Mouse (Mus musculus): ENCODE results near the gene Trpv4. TPM values are rescaled to one million over a fixed set of nuclear protein-coding genes. Genes with fewer than 3 reads are reported as not detected.

Trpv4 gene
- total RNA-seq (2015; ENCODE audit: low replicate concordance) (not detected in 2 replicates), total RNA-seq (2017; ENCODE audit: low replicate concordance) (1.5 TPM in 1 of 2 replicates, not detected in the other)

DNA sequence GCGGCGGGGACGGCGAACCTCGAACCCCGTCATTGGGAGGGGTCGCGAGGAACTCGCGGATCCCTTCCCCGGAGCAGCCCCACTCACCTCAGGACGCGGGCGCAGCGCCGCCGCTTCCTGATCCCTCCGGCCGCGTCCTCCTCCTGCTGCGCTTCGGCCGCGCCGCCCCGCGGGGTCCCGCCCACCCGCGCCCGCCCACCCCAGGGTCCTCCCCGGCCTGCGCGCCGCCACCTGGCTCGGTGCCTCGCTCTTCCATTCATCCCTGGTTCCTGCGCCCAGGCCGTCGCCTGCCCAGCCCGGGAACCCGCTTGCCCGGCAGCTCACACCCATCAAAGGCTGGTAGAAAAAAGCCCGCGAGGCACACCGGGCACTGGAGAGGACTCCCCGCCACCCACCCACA is at the start of gene Trpv4:
Trpv4 (minus strand) TSS at position 167 of the 400 bp plus-strand sequence.
- ATAC-seq (replicated peaks; ENCODE audit: low FRiP score, poor library complexity, severe bottlenecking): no peak

DNA sequence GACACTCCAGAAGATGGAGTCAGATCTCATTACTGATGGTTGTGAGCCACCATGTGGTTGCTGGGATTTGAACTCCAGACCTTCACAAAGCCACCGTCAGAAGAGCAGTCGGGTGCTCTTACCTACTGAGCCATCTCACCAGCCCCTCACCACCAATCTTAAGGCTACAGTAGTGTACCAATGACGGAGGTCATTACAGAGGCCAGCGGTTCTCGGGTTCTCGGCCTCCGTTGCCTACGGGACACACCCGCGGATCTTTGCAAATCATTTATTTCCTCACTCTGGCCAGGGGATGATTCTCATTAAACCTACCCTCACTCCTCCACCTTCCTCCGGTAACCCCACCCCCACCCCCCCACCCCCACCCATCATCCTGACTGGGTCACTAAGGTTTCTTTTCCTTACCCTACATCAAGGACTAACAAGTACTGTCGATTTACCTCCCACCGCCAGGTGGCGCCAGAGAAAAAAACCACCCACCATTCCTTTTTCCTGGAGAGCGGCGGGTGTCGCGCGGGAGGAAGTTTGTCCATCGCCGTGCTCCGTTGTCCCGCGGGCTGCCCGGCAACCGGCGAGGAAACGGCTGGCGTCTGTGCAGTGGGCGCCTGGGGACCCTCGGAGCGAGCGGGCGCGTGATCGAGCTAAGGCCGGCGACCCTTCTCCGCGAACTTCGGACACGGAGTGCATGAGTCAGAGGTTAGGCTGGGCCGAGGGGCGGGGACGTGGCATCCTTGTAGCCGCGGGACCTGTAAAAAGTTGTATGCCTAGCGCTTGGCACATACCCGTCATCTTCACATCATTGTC is 49.2 kb upstream of the Trpv4 start, which contains the start of gene Tchp:
Tchp (plus strand) TSS at position 496 of the 804 bp plus-strand sequence.
- ATAC-seq (replicated peaks; ENCODE audit: low FRiP score, poor library complexity, severe bottlenecking): peak; percentile 87

DNA sequence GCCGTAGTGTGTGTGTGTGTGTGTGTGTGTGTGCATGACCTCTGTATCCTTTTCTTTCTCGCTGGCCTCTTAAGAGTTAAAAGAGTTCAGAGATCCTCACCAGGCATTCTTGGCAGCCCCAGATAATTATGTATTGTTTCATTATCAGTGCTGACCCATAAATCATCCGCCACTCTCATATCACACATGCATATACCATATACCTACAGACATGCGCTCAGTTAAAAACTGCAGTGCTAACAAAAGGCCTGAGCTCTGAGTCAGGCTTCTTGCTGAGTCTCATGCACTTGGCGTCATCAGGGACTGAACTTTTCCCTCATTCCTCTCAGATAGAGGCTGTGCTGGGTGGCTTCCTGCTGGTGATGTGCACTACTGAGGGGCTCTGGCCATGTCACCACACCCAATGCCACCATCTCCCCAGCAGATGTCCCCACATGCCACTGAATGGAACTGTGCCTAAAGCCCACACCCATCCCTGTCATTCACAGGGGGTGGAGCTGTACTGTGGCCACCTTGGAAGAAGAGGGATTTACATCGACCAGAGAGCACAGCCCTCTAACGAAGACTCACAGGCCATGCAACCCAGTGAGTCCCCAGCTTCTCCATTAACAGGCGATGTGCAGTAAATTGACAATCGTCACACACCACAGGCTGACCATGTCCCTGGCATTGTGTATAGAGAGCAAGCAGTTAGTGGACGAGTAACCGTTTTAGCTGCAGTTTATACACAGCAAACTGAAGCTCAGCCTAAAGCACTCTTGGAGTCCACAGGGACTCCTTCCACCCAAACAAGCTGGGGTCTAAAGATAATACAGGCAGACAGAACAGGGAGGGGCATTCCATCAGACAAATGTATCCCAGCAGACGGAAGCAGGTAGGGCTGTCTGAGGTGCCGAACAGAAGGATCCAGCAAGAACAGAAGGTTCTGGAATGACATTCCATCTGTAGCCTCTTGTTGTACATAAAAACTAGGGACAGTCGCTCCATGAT is 44.5 kb upstream of the Trpv4 start:
- peak; percentile 56; the same call in 1 of the 2 replicates for ATAC-seq (replicated peaks; ENCODE audit: low FRiP score, poor library complexity, severe bottlenecking)

DNA sequence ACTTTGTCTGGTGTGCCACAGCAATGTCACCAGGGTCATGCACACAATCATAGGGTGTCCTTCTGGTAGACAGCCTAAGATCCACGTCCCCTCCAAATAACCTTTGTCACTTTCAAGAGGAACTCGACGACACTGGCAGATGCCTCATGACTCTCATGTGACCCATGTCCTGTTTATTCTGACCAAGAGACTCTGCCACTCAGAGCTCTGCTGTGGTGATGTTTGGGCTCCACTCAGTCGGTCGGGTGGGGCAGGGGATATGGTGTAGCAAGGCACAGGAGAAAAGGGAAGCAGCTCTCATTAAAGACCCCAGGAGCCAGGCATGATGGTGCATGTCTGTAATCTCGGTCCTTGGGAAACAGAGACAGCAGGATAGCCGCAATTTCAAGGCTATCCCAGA is 40.8 kb upstream of the Trpv4 start:
- ATAC-seq (replicated peaks; ENCODE audit: low FRiP score, poor library complexity, severe bottlenecking): no peak

DNA sequence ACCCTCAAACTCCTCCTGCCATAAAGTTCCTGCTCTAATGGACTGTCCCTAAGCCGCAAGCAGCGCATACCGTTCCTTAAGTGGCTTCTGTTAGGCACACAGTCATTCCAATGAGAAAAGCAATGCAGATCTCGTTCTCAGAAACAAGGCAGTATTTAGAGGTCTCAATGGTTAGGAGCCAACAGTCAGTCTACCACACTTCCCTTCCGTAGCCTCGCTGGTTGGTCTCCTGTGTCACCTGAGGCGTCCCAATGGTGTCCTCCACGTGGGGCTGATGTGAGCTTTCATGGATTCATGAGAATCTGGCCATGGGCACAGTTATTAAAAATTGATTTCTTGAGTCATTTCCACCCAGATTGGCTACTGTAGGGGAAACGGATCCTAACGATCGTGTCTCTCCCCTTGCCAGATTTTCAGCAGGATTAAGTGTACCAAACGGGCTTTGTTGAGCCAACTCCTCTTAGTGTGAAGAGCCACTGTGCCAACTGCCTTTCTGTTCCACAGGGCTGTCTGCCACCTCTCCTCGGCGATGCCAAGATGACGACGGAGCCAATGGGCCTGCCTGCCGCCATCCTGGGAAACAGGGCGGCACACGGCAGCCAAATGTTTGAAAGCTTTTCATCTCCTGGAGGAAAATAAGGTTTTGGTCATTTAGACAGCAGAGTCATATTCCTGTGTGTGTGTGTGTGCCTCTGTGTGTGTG is 40.0 kb upstream of the Trpv4 start:
- no peak for ATAC-seq (replicated peaks; ENCODE audit: low FRiP score, poor library complexity, severe bottlenecking)

DNA sequence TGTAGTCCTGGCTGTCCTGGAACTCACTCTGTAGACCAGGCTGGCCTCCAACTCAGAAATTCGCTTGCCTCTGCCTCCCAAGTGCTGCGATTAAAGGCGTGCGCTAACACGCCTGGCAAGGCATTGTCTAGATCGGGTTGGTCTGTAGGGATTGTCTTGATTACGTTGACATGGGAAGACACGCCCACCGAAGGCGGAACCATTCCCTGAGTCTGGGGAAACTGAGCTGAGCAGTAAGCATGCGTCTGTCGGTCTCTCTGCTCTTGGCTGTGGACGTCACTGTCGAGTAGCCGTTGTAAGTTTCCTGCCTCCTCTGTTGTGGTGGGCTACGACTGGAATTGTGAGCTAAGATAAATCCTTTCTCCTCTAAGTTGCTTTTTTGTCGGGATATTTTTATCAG is 38.7 kb upstream of the Trpv4 start:
- no peak for ATAC-seq (replicated peaks; ENCODE audit: low FRiP score, poor library complexity, severe bottlenecking)

DNA sequence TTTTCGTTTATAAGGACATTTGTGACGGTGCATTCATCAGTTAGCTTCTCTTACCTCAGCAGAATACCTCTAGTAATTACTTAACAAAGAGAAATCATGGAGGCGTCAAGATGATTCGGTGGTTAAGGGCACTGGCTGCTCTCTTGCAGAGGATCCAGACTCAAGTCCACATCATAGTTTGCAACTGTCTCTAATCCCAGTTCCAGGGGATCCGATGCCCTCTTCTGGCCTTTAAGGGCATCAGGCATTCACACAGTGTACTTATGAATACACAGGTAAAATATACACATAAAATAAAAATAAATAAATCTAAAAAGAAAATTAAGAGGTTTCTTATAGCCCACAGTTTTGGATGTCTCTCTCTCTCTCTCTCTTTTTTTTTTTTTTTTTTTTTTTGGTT is 37.6 kb upstream of the Trpv4 start:
- no peak for ATAC-seq (replicated peaks; ENCODE audit: low FRiP score, poor library complexity, severe bottlenecking)

DNA sequence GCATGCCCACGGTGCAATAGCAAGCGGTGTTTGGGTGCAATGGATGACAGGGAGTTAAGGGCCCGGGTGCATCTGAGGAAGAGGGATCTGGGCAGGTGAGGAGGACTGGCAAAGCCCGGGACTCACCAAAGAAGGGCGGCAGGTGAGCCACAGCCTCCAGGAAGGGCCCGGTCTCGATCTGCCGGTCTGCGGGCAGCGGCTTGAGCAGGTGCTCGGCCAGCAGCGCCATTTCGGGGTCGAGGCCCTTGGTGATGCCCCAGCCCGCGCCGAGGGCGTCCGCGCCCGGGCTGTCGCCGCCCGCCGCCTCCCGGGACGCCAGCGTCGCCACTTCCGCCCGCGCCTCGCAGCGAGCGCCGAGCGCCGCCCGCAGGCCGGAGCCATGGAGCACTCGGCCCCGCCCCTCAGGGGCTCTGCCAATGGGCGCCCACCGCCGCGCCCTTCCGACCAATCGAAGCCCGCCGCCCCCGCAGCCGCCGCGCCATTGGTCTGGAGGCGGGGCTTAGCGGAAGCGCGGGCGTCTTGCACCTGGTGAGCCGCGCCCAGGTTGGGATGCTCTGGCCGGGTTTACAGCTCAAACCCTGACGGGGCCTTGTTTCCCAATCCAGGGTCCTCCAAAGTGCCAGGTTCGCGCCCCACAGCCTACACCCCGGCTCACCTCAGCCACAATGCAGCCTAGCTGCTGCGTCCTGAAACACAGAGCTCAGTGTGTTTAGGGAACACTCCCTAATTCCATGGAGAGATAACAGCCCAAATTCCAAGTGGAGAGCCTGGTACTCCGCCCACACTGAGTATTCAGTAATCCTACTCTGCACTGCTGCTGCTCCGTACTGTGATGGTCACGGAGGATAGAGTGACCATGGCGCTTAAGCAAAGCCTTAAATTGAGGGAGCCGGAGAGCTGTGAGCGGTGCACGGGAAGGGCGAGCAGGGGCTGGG is 32.7 kb upstream of the Trpv4 start, which contains the start of gene Gltp:
Gltp (minus strand) TSS at position 352 of the 935 bp plus-strand sequence.
- peak; percentile 97 for ATAC-seq (replicated peaks; ENCODE audit: low FRiP score, poor library complexity, severe bottlenecking)

DNA sequence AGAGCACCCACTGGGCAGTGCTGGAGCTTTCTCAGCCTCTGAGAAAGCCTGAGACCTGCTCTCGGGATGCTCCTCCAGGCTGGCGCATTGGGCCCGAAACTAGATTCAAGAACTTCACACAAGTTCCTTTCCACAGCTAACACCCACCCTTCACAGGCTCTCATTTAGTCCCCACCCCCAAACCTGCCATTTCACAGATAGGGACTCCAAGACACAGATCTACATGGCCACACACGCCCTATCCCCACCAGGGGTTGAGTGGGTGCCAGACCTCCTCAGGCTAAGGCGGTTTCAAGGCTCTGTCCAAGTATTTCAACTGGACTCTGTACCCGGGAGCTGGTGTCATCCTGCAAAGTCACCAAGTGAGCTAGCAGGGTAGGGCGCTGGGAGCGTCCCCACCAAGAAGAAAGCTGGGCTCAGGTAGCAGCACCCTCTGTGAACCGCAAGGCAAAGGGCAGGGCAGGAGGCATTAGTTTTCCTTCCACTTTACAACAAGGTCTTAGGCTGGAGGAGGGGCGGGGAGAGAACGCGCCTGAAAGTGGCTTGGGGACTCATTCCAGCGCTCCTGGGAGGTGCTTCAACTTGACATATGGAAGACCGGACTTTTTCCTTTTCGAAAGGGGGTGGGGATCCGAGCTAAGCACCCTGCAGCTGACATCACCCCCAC is 31.6 kb upstream of the Trpv4 start:
- ATAC-seq (replicated peaks; ENCODE audit: low FRiP score, poor library complexity, severe bottlenecking): peak; percentile 39

DNA sequence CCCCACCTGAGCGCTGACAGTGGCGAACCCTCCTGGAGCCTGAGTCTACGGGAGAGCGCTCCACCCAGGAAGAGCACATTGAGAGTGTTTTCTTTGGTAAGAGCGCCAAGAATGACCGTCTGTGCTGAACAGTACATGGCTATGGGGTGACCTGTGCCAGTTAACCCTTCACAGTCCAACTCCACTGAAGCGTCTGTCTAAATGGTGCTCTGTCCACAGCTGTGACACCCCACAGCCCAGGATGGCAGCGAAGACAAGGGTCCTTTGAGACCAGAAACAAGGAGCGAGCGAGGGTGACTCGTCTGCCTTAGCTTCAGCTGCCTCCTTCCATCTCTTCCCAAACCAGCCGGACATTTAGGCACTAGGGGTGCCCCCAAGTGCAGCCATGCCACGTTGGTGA is 30.5 kb upstream of the Trpv4 start:
- no peak for ATAC-seq (replicated peaks; ENCODE audit: low FRiP score, poor library complexity, severe bottlenecking)

DNA sequence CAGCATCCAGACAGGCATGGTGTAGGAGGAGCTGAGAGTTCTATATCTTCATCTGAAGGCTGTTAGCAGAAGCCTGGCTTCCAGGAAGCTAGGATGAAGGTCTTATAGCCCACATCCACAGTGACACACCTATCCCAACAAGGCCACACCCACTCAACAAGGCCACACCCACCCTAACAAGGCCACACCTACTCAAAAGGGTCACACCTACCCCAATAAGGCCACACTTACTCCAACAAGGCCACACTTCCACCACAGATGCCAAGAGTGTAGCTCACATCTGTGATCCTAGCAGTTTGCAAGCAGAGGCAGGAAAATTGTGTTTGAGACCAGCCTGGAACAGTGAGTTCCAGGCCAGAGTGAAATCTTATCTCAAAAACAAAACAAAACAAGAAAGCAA is 29.7 kb upstream of the Trpv4 start:
- ATAC-seq (replicated peaks; ENCODE audit: low FRiP score, poor library complexity, severe bottlenecking): no peak

DNA sequence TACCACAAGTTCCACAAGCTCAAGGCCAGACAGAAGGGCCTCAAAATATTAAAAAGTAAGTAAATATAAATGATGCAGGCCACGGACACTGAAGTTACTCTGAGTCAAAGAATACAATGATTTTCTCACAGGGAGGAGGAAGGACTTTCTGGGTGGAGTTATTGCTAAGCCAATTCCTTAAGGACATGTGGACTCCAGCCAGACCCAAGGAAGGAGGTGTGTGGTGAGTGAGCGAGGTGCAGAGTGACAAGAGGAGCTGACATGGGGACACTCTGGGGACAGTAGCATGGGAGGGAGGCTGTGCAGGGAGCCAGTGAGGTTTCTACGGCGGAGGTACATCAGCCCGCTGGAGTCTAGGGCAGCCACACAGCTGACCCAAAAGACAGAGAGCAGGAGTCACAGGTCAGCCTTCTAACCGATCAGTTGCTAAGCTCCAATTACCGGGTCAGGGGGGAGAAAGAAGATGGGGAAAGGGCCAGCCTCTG is 28.5 kb upstream of the Trpv4 start:
- ATAC-seq (replicated peaks; ENCODE audit: low FRiP score, poor library complexity, severe bottlenecking): no peak

DNA sequence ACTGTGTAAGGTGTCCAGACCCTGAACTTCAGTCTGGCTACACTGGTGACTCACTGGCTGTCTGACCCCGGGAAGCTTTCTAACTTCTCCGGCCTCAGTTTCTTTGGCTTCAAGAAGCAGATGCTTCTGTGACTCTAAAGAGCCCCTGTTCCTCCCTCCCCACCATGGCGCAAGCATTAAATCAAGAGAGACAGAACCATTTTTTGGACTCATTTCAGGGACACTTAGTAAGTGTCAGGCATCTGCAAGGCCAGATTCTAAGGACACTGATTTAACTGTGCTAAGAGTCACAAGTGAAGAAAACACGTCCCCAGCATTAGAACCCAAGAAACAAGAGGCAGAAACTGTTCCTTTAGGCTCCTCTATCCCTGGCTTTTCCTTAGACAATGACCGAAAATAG is 27.8 kb upstream of the Trpv4 start:
- no peak for ATAC-seq (replicated peaks; ENCODE audit: low FRiP score, poor library complexity, severe bottlenecking)

DNA sequence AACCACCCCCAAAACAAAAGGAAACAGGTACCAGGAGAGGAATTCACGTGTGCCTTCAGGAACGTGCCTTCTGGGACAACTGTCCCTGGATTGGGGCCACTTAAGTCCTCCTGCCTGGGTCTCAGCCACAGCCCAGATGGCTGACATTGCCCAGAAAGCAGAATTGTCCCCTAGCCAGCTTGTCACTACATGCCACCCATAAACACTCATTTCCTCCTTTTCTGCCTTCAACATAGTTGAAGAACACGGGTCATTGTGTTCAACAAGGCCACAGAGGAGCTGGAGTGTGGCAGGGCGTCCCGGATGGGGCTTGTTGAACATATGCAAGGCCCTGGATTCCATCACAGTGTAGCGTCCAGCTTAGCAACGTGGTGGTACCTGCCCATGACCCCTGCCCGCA is 23.5 kb upstream of the Trpv4 start:
- ATAC-seq (replicated peaks; ENCODE audit: low FRiP score, poor library complexity, severe bottlenecking): no peak

DNA sequence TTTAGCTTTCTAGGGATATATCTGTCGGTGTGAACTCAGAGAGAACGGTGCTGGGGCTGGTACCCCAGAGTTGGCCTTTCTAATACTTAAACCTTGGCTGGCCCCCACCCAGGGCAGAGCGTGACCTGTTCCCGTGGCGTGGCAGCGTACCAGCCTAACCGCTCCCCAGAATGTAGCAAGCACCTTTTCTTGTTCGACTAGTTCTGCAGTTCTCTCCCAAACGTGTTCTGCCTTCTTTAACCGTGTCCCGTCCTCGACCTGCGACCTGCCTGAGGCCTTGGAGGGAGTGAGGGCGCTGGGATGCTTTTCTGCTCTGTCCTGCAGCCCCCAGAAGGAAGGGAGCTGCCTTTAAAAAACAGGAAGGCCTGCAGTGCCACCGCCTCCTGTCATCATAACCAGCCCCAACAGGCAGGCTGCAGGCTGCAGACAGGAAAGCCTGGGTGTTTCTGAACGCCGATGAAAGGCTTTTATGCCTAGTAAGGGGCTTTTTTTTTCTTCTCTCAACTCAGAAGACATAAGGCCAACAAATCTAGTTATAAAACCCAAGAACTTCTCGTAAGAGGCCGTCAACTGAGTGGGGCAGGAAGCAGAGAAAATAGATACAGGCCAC is 22.6 kb upstream of the Trpv4 start:
- ATAC-seq (replicated peaks; ENCODE audit: low FRiP score, poor library complexity, severe bottlenecking): no peak

DNA sequence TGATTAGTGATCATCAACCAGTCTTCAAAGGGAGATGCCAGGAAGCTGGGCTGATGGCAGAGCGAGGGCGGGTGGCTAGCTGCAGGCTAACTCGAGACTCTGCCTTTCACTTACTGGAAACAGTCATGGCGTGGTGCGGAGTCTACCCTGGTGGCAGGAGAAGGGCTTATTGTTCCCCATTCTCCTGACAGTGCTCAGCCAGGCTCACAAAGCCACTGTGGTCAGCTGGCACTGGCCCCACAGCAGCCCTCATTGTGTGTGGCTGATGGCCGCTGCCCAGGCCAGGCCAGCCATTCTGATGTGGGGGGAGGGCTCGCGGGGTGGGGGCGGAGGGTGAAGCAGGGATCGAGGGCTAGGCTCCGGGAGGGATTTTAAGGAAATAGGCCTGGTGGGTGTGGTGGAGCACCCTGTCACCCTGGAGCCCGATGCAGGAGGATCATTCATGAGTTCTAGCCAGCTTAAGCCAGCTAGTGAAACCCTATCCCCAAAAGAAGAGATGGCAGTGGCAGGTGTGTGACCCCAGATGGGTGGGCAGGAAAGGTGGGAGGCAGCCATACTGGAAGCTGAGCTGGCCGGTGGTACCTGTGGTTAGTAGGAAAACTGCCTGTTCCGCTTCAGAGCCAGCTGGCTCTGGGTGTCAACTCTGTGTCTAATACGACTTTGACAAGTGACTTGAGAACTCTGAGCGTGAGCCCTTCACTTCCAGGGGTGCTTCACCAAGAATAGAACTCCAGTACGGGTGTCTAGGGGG is 21.8 kb upstream of the Trpv4 start:
- no peak for ATAC-seq (replicated peaks; ENCODE audit: low FRiP score, poor library complexity, severe bottlenecking)

DNA sequence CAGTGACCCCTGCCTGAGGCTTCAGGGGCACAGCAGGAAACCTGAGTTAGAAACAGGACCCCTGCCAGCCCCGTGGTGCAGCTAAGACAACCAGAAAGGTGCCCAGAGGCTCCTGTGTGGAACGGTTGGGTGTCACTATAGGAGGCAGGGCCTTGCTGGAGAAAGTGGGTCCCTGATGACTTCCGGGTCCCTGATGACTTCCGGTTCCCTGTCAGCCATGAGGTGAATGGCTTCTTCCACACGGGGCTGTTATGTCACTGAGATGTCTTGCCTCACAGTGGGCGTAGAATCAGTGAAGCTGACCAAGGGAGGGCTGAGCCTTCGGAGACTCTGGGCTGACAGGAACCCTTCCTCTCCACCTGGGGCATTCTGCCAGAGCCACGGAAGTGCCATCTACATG is 16.4 kb upstream of the Trpv4 start:
- ATAC-seq (replicated peaks; ENCODE audit: low FRiP score, poor library complexity, severe bottlenecking): no peak

All from erythroid progenitor cell, adult 5-6 weeks (primary cell).